Mouse (Mus musculus) embryonic facial prominence, embryonic 14.5 days (tissue): Measurements from ENCODE around the gene Eif2s2. TPM values are rescaled to one million over a fixed set of nuclear protein-coding genes. Genes with fewer than 3 reads are reported as not detected.
"Not testable (repeated sequence)": the region's sequence is repeated elsewhere in the genome, so short reads cannot be mapped to it uniquely, and the experiment has no call there.

Experiments
- ATAC-seq: fragments of 200-750 bp; cut with Nextera tagmentation; 2 replicates; pipeline ENCODE4 v1.8.0; 2017; ENCODE audit warnings: low read depth, moderate number of reproducible peaks, moderate TSS enrichment
- DNase-seq: peaks from one replicate; pipeline ENCODE4 v3.0.0-alpha.2; 2015; ENCODE audit warnings: low spot score
- H3K27ac ChIP-seq: fragments of 300-500 bp; sonication (generic); replicated peaks from 2 replicates; pipeline ENCODE4 v1.5.1; 2014; ENCODE audit warnings: low read depth, mild to moderate bottlenecking, low read length, moderate library complexity
- H3K27me3 ChIP-seq: fragments of 300-500 bp; sonication (generic); replicated peaks from 2 replicates; pipeline ENCODE4 v1.6.1; 2014; ENCODE audit warnings: low read length; ENCODE audit not compliant: control insufficient read depth, insufficient read depth
- H3K36me3 ChIP-seq: fragments of 300-500 bp; sonication (generic); 2 replicates; pipeline ENCODE4 v1.6.1; 2014; ENCODE audit warnings: low read length, mixed read lengths; ENCODE audit not compliant: control insufficient read depth, insufficient read depth
- H3K4me1 ChIP-seq: fragments of 300-500 bp; sonication (generic); 2 replicates; pipeline ENCODE4 v1.6.1; 2014; ENCODE audit warnings: antibody characterized with exemption, low read length; ENCODE audit not compliant: control insufficient read depth, insufficient read depth
- H3K4me2 ChIP-seq: fragments of 300-500 bp; sonication (generic); 2 replicates; pipeline ENCODE4 v1.6.1; 2014; ENCODE audit warnings: low read depth, mild to moderate bottlenecking, low read length, moderate library complexity, mixed read lengths
- H3K4me3 ChIP-seq: fragments of 300-500 bp; sonication (generic); 2 replicates; pipeline ENCODE4 v1.5.1; 2014; ENCODE audit warnings: low read depth, mild to moderate bottlenecking, low read length
- H3K9ac ChIP-seq: fragments of 300-500 bp; sonication (generic); 2 replicates; pipeline ENCODE4 v1.6.1; 2014; ENCODE audit warnings: low read depth, mild to moderate bottlenecking, low read length, moderate library complexity, mixed read lengths
- H3K9me3 ChIP-seq: fragments of 300-500 bp; sonication (generic); 2 replicates; pipeline ENCODE4 v1.6.1; 2016; ENCODE audit warnings: low read length; ENCODE audit not compliant: control insufficient read depth
- WGBS: fragments of 180-500 bp; shearing (Covaris S2); extraction: QIAGEN DNeasy Blood & Tissue Kit; methylation state at CpG from one replicate; pipeline ENCODE4 v1.1.7; 2014; 5-methylcytosine and 5-hydroxymethylcytosine counted together
- polyA plus RNA-seq: library from polyadenylated mRNA; unstranded; fragments of >200 nt; fragmentation: Nextera tagmentation; extraction: Ambion mirVana; gene quantifications from 2 replicates; pipeline ENCODE4 v1.2.1, GENCODE M21; 2014

The Eif2s2 gene
- polyA plus RNA-seq, 1 experiment from 2014 or later = 118 TPM

GRCm38 (mm10) chr2:154905796-154906195, 13.1 kb upstream of the Eif2s2 start:
- DNase-seq = no peak
- no peaks in the 10 kb centered on the region for H3K36me3 ChIP-seq
- no peaks in the 10 kb centered on the region for H3K4me1 ChIP-seq
- ATAC-seq = no peak
- H3K27me3 ChIP-seq = no peaks in the 10 kb centered on the region
- H3K27ac ChIP-seq = no peak overlapping the region
- H3K9ac ChIP-seq = no peak overlapping the region
- H3K4me2 ChIP-seq = no peak overlapping the region
- WGBS = 58% methylated on average over 2 of the region's 2 CpGs
- H3K9me3 ChIP-seq = no peaks in the 10 kb centered on the region
- H3K4me3 ChIP-seq = no peak overlapping the region

- Histone ChIP-seq H3K9ac (no peak overlapping the region), H3K9me3 (no peaks in the 10 kb centered on the region), H3K27me3 (no peaks in the 10 kb centered on the region), H3K4me3 (no peak overlapping the region), H3K4me1 (no peaks in the 10 kb centered on the region), H3K4me2 (no peak overlapping the region), H3K36me3 (no peaks in the 10 kb centered on the region), H3K27ac (no peak overlapping the region)
- WGBS = 84% methylated on average over 3 of the region's 3 CpGs
- DNase-seq (no peak), ATAC-seq (no peak)
These were observed 9.4 kb upstream of the Eif2s2 start for GRCm38 (mm10) chr2:154902111-154902510.

- not testable (repeated sequence) for H3K4me2 ChIP-seq, H3K9me3 ChIP-seq, H3K27me3 ChIP-seq, H3K36me3 ChIP-seq, H3K27ac ChIP-seq, ATAC-seq, DNase-seq, H3K9ac ChIP-seq, H3K4me1 ChIP-seq, H3K4me3 ChIP-seq
- WGBS = 88% methylated on average over 4 of the region's 4 CpGs
These were observed 6.7 kb upstream of the Eif2s2 start for GRCm38 (mm10) chr2:154899412-154899811.

GRCm38 (mm10) chr2:154899004-154899403, 6.3 kb upstream of the Eif2s2 start:
- not testable (repeated sequence) for DNase-seq, H3K27ac ChIP-seq, H3K36me3 ChIP-seq, H3K4me1 ChIP-seq, H3K9ac ChIP-seq, H3K4me3 ChIP-seq, H3K9me3 ChIP-seq, H3K4me2 ChIP-seq, H3K27me3 ChIP-seq, ATAC-seq
- 84% methylated on average over 7 of the region's 8 CpGs for WGBS

DNA sequence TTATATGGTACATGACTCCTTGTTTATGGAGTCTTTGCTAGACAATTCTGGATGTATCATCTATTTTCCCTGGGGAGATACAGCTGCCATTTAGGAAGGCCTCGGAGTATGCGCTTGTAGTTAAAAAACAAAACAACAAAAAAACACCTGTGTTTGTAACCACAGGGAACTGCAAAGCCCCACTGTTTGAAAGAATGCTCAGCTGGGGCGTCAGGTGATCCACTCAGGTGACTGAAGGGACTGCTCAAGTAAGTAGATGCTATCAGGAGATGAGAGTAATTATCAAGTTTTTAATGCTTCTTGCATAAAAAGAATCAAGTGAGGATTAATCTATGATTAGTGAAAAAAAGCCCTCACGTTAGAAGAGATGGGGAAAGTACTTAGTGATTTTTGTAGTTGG, 813 bp upstream of the Eif2s2 start:
- H3K36me3 ChIP-seq = no peaks in the 10 kb centered on the region
- peak overlapping the region; percentile 94; the same call in 1 of the 2 replicates for H3K4me3 ChIP-seq

DNA sequence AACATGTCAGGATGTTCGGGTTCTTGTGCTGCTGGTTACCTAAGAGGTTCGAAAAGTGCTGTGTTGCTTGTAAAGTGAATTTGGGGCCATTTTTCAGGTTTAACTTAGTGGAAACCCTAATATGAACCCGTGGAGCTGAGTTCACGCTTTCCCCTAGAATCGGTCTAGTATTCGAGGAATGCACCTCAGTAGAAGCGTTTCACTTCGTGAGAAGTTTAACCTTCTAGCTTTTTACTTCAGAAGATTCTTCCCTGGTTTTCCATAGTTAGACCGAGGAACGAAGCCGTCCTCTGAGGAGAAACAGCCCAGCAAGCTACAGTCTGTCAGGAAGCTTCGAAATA, 280 bp upstream of the Eif2s2 start:
- WGBS = 8% methylated on average over 12 of the region's 12 CpGs
- peak; percentile 3; the same call in 1 of the 2 replicates for ATAC-seq

More for the DNA sequence above, 813 bp upstream of the Eif2s2 start:
- DNase-seq (no peak), ATAC-seq (no peak)
- Histone ChIP-seq H3K9me3 (no peaks in the 10 kb centered on the region), H3K9ac (no peak overlapping the region), H3K4me2 (peak overlapping the region; percentile 52), H3K27ac (no peak overlapping the region), H3K27me3 (no peaks in the 10 kb centered on the region), H3K4me1 (peaks cover 8% of the 10 kb centered on the region)
- WGBS = 54% methylated on average over 4 of the region's 4 CpGs

DNA sequence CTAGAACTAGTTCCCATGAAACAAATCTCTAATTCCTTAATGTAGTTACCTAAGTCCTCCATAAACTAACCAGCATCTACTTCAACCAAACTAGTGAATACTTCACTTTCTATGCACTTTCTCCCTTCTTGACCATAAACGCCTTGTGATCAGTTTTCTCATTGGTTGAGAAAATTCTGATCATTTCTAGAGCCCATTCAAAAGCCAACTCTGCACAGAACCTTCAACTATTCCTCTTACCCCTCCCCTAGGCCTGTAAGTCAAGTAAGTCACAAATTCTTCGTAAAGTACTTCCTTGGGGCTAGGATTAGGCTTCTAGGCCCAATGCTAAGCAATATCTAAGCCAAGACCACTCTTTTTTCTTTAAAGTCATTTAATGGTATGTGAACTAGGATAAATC, 1.1 kb downstream of the Eif2s2 start:
- 6% methylated on average over 2 of the region's 2 CpGs for WGBS
- no peaks in the 10 kb centered on the region for H3K27me3 ChIP-seq
- H3K9ac ChIP-seq = peak overlapping the region; percentile 95
- H3K4me2 ChIP-seq = peak overlapping the region; percentile 81
- H3K36me3 ChIP-seq = peaks cover 14% of the 10 kb centered on the region
- ATAC-seq = no peak
- peak overlapping the region; percentile 94 for H3K4me3 ChIP-seq
- no peaks in the 10 kb centered on the region for H3K9me3 ChIP-seq
- peaks cover 8% of the 10 kb centered on the region for H3K4me1 ChIP-seq
- DNase-seq = no peak
- peak overlapping the region; percentile 86; the same call in 1 of the 2 replicates for H3K27ac ChIP-seq

More for the DNA sequence above, 280 bp upstream of the Eif2s2 start:
- Histone ChIP-seq H3K27me3 (no peaks in the 10 kb centered on the region), H3K4me3 (peak overlapping the region; percentile 94), H3K27ac (no peak overlapping the region), H3K9ac (peak overlapping the region; percentile 54), H3K4me1 (peaks cover 8% of the 10 kb centered on the region), H3K36me3 (peaks cover 3% of the 10 kb centered on the region; the same call in 1 of the 2 replicates), H3K9me3 (no peaks in the 10 kb centered on the region), H3K4me2 (peak overlapping the region; percentile 52)
- DNase-seq = no peak

- Histone ChIP-seq H3K27ac (no peak overlapping the region), H3K27me3 (no peaks in the 10 kb centered on the region), H3K9me3 (no peaks in the 10 kb centered on the region), H3K4me2 (no peak overlapping the region), H3K4me1 (no peaks in the 10 kb centered on the region), H3K36me3 (peaks cover 83% of the 10 kb centered on the region), H3K9ac (no peak overlapping the region), H3K4me3 (no peak overlapping the region)
- no peak for ATAC-seq
- WGBS = 81% methylated on average over 2 of the region's 2 CpGs
- no peak for DNase-seq
These were observed 16.1 kb downstream of the Eif2s2 start for GRCm38 (mm10) chr2:154876621-154877020.

DNA sequence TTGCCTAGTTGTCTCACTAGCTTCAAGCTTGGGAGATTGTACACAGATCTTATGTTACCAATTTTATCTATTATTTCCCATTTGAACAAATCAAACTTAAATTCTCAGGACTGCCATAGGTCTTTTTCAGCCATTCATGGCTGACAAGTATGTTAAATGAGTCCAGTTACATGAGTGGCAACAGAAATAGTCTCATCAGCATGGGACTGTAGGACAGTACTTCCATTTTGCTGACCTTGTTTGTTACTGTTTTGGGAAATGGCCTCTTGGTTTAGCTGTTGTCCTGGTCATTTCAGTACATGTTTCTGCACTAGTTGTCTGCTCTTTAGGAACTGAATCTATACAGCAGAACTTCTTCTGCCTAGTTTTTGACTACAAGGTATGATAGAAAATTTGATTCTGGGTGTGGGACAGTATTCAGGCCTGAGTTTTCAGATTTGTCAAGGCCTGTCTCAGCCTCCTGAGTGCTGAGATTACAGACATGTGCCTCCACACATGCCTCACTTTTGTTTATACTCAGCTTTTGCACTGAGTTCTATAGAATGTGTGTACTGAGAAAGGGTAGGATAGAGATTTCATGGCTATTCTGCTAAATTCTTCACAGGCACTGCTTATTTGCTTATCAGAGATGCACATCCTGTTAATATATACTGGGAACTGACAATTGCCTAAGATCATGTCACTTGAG, 22.6 kb downstream of the Eif2s2 start:
- H3K4me3 ChIP-seq = no peak overlapping the region
- no peak for DNase-seq
- no peak for ATAC-seq

More for the DNA sequence above, 22.6 kb downstream of the Eif2s2 start:
- no peaks in the 10 kb centered on the region for H3K9me3 ChIP-seq
- no peaks in the 10 kb centered on the region for H3K27me3 ChIP-seq
- H3K9ac ChIP-seq = no peak overlapping the region
- no peak overlapping the region for H3K27ac ChIP-seq
- no peak overlapping the region for H3K4me2 ChIP-seq
- H3K36me3 ChIP-seq = peaks cover 90% of the 10 kb centered on the region
- H3K4me1 ChIP-seq = no peaks in the 10 kb centered on the region
